Mouse (Mus musculus) lung, adult 2 months (tissue): ENCODE results near the gene Plekha4.

Experiments used
- CTCF ChIP-seq: fragments of 200-500 bp; IDR thresholded peaks from 2 replicates; pipeline ENCODE4 v1.5.1; 2011; ENCODE audit warnings: mild to moderate bottlenecking, low read length, control low read depth; ENCODE audit not compliant: insufficient read depth
- POLR2A ChIP-seq: fragments of 200-500 bp; IDR thresholded peaks from 2 replicates; pipeline ENCODE4 v1.6.1; 2011; ENCODE audit warnings: low read depth, mild to moderate bottlenecking, control low read depth, low read length, borderline replicate concordance; ENCODE audit errors: extremely low read depth

GRCm38 (mm10) chr7:45539095-45539494, 13.0 kb downstream of the Plekha4 start:
- TF ChIP-seq POLR2A = no peak
- TF ChIP-seq CTCF = no peak
